Mouse (Mus musculus): Measurements from ENCODE around the gene 9330182L06Rik. TPM values are rescaled to one million over a fixed set of nuclear protein-coding genes. Genes with fewer than 3 reads are reported as not detected.

9330182L06Rik gene
- polyA plus RNA-seq, 1 experiment = 2.8 TPM

DNA sequence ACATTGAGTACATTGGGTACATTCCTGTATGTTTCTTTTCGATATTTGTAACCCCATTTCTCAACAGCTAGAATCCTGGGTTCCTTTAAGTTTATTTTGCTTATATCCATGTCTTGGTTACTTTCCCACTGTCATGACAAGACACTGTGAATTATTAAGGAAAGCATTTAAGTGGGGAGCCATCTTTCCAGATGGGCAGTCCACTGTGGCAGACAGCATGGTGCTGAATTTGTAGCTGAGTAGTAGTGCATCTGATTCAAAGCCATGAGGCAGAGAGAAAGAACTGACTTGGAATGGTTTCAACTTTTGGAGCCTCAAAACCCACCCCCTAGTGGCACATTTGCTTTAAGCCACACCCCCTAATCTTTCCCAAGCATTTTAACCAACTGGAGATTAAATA lies 61.6 kb downstream of the 9330182L06Rik start:
- no peak overlapping the region for H3K4me3 ChIP-seq (ENCODE audit: insufficient read depth, low read length)
- TF ChIP-seq CTCF (IDR thresholded peaks at IDR 0.05; ENCODE audit: borderline replicate concordance, insufficient read depth, low read length) (no peak), POLR2A (IDR thresholded peaks at IDR 0.05; ENCODE audit: low read depth, low read length) (no peak)
- no peak overlapping the region for H3K27ac ChIP-seq (ENCODE audit: insufficient read depth, low read length)
- no peaks in the 10 kb centered on the region for H3K4me1 ChIP-seq (ENCODE audit: control insufficient read depth, insufficient read depth, low read length)

DNA sequence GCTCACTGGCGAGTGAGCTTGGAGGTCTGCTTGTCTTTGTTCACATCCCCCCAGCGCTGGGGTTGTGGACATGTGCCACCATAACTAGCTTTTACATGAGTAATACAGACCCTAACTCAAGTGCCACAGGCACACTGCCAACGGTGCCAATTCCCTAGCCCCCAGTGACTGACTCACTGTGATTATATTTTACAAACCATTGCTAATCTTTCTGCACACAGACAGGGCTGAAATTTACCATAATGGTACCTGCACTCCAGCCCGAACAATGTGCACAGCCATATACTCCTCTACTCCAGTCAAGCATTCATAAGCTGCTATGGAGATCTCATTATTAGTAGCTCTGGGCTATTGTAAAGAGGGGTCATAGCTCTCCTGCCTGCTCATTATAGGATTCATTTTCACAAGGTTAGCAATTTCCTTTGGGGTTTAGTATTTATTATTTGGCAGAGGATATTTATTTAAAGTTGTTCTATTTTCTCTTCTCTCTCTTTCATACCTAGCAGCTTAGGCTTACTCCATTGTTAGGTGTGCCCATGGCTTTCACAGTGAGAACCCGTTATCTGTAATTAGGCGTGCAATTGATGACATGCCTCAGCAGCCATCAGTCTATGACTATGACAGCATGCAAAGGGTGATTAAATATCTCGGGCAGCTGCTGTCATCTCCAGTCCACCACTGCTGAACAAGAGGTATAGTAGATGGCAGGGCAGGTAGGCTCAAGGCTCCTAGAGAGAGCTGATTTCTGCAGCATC lies 73.0 kb downstream of the 9330182L06Rik start:
- Histone ChIP-seq H3K27ac (ENCODE audit: insufficient read depth, low read length) (no peak overlapping the region), H3K4me1 (ENCODE audit: control insufficient read depth, insufficient read depth, low read length) (no peaks in the 10 kb centered on the region), H3K4me3 (ENCODE audit: insufficient read depth, low read length) (no peak overlapping the region)
- TF ChIP-seq CTCF (IDR thresholded peaks at IDR 0.05; ENCODE audit: borderline replicate concordance, insufficient read depth, low read length) = no peak

DNA sequence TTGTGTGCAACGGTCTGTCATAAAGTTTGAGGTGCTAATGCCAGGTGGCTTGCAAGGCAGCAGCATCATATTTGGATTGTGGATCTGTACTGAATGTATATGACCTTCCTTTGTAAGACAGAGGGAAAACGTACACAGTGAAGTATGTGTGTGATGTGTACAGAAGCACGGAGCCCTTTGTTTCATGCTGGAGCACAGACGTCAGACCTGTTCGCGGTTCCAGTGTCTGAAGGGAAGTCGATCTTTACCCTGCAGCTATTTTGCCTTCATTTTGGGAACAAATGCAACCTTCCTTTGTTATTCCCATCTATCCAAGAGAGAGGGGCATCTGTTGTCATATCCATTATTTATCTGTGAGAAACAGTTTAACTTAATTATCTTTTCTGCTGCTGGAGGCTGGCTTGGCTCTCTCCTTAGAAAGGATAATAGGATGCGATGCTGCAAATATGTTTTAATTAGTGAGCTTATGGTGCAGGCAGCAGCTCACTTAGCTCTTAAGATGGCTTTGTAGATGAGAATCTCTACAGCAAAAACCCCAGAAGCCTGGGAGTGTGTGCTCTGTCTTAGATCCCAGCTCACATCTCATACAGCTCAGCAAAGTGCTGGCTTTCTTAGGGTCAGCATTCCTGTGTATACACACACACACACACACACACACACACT lies 73.7 kb downstream of the 9330182L06Rik start:
- TF ChIP-seq CTCF (IDR thresholded peaks at IDR 0.05; ENCODE audit: borderline replicate concordance, insufficient read depth, low read length) = no peak
- TF ChIP-seq POLR2A (IDR thresholded peaks at IDR 0.05; ENCODE audit: low read depth, low read length) = no peak
- Histone ChIP-seq H3K4me3 (ENCODE audit: insufficient read depth, low read length) (no peak overlapping the region), H3K27ac (ENCODE audit: insufficient read depth, low read length) (no peak overlapping the region), H3K4me1 (ENCODE audit: control insufficient read depth, insufficient read depth, low read length) (no peaks in the 10 kb centered on the region)

DNA sequence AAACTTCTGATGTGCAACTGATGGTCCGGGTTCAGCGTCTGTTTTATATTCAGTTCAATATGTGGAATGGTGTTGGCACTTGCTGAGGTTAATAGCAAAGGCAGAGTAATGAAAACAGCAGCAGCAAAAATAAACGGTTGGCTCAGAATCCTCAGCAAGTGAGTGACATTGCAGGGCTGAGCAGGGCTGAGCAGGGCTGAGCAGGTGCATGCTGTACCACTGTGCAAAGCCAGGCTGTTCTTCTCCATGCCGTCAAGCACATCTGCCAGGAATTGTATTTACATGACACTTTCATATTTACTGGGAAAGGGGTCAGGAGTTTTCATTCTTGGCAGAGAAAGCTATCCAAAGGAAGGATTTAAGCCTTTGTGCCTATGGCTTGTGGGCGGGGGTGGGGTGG lies 78.7 kb downstream of the 9330182L06Rik start:
- TF ChIP-seq POLR2A (IDR thresholded peaks at IDR 0.05; ENCODE audit: low read depth, low read length) = no peak
- no peak for TF ChIP-seq CTCF (IDR thresholded peaks at IDR 0.05; ENCODE audit: borderline replicate concordance, insufficient read depth, low read length)
- no peak overlapping the region for H3K27ac ChIP-seq (ENCODE audit: insufficient read depth, low read length)
- no peak overlapping the region for H3K4me3 ChIP-seq (ENCODE audit: insufficient read depth, low read length)
- H3K4me1 ChIP-seq (ENCODE audit: control insufficient read depth, insufficient read depth, low read length) = no peaks in the 10 kb centered on the region

DNA sequence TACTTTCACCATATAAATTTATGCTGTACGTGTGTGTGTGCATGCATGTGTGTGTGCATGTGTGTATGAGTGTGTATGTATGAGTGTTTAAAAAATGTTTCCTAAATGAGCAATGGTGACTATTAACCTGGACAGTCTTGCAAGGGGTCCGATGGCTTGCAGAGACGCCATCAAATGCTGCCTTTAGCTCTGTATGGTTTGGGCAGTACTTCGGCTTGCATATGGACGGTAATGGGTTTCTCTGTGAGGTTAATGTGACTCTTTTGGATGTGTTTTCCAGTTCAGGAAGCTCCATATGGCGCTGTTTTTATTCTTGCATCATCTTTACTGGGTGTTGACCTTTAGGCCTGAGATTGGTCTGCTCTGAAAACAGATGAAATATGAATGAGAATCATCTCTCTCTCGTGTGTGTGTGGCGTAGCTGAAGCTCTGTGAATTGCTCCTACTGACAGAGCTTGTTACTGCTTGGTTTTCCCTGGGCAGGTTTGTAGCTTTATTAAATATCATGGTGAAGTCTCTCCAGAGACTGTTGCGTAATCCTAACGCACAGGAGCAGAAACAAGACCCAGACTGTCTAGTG lies 79.2 kb downstream of the 9330182L06Rik start:
- H3K4me1 ChIP-seq (ENCODE audit: control insufficient read depth, insufficient read depth, low read length) = no peaks in the 10 kb centered on the region
- H3K27ac ChIP-seq (ENCODE audit: insufficient read depth, low read length) = no peak overlapping the region
- H3K4me3 ChIP-seq (ENCODE audit: insufficient read depth, low read length) = no peak overlapping the region
- TF ChIP-seq POLR2A (IDR thresholded peaks at IDR 0.05; ENCODE audit: low read depth, low read length) (no peak), CTCF (IDR thresholded peaks at IDR 0.05; ENCODE audit: borderline replicate concordance, insufficient read depth, low read length) (no peak)

DNA sequence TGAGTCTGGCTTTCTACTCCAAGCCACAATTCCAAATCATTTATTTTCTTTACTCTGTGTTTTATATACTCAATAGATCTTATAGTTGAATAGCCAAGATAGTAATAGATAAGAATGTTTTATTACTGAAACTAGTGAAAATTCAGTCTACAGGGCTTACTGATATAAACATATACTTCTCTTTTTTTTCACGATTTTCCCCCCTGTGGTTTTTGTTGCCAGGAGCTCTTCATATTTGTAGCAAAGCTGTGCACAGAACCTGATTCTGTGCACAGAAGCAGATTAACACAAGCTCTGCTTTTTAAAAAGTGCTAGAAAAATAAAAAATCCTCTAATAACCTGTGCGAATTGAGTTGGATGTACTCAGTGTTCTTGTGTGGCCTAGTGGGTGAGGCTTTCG lies 79.7 kb downstream of the 9330182L06Rik start:
- Histone ChIP-seq H3K4me1 (ENCODE audit: control insufficient read depth, insufficient read depth, low read length) (no peaks in the 10 kb centered on the region), H3K4me3 (ENCODE audit: insufficient read depth, low read length) (no peak overlapping the region), H3K27ac (ENCODE audit: insufficient read depth, low read length) (no peak overlapping the region)
- TF ChIP-seq CTCF (IDR thresholded peaks at IDR 0.05; ENCODE audit: borderline replicate concordance, insufficient read depth, low read length) = no peak
- TF ChIP-seq POLR2A (IDR thresholded peaks at IDR 0.05; ENCODE audit: low read depth, low read length) = no peak

DNA sequence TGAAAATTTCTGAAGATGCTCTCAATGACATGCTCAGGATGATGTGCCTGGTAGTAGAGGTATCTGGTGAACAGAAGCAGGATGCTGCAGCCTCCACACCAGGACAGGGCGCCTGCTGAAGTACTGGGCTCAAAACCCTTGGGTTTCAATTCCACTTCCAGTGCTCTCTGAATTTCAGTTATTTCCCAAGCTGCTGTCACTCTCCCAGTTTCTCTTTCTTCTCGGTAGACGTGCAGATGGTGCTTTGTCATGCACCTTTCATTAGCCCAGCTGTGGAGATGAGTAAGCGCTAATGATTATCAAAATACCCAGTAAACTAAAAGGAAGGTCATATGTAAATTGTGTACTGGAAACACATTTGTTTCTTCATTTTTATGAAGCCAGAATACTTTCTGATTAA lies 80.6 kb downstream of the 9330182L06Rik start:
- Histone ChIP-seq H3K4me3 (ENCODE audit: insufficient read depth, low read length) (no peak overlapping the region), H3K4me1 (ENCODE audit: control insufficient read depth, insufficient read depth, low read length) (no peaks in the 10 kb centered on the region), H3K27ac (ENCODE audit: insufficient read depth, low read length) (no peak overlapping the region)
- TF ChIP-seq POLR2A (IDR thresholded peaks at IDR 0.05; ENCODE audit: low read depth, low read length) = no peak
- no peak for TF ChIP-seq CTCF (IDR thresholded peaks at IDR 0.05; ENCODE audit: borderline replicate concordance, insufficient read depth, low read length)

DNA sequence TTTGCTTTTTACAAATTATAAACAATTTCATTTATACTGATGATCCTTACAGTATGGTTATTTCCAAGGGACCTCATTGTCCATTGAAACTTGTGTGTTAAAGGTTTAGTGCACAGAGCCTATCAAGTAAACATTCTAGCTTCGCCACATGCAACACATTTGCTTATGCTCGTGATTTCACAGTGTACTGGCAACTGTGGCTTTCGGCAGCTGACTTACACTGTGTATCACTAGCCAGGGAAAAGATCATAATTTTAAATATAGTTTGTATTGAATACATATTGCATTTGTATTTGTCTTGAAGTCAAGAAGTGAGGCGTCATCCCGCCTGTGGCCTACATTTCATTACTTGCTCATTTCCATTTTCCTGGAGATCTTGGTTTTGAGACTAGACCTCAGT lies 86.2 kb downstream of the 9330182L06Rik start:
- Histone ChIP-seq H3K4me3 (ENCODE audit: insufficient read depth, low read length) (no peak overlapping the region), H3K4me1 (ENCODE audit: control insufficient read depth, insufficient read depth, low read length) (no peaks in the 10 kb centered on the region)
- no peak for TF ChIP-seq POLR2A (IDR thresholded peaks at IDR 0.05; ENCODE audit: low read depth, low read length)
- TF ChIP-seq CTCF (IDR thresholded peaks at IDR 0.05; ENCODE audit: borderline replicate concordance, insufficient read depth, low read length) = no peak

DNA sequence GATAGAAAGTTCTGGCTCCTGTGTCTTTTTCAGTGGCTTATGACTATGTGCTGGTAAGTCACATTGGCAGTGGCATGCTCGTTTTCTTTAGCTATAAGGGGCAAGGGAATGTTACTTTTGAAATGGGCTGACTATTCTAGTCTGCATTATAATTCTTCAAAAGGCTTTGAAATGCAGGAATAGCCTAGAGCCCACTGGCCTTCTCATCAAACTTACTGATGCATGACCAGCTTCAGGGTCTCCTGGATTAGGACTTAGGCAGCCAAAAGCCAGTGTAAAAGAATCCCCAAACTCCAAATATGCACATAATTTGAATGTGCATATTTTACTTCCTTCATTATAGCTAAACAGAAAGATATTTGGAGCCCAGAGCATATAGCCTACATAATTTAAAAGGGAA lies 86.7 kb downstream of the 9330182L06Rik start:
- H3K4me1 ChIP-seq (ENCODE audit: control insufficient read depth, insufficient read depth, low read length) = no peaks in the 10 kb centered on the region
- H3K4me3 ChIP-seq (ENCODE audit: insufficient read depth, low read length) = no peak overlapping the region
- TF ChIP-seq CTCF (IDR thresholded peaks at IDR 0.05; ENCODE audit: borderline replicate concordance, insufficient read depth, low read length) = no peak

More for the DNA sequence above, 86.2 kb downstream of the 9330182L06Rik start:
- H3K27ac ChIP-seq (ENCODE audit: insufficient read depth, low read length) = no peak overlapping the region

DNA sequence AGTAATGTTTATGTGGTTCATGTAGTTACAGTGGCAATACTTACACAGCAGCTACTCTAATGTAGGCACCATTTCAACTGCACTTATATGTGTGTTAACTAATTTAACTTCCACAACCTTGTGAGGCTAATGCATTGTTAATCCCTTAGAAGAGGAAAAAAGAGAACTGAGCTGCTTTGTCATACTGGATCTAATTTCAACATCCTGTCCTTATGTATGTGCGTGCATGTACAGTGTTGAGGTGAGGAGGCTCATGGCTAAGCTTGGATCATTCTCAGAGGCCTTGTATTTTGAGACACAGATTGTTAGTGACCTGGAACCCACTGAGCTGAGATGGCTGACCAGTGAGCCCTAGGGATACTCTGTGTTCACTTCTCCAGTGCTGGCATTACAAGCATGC lies 88.3 kb downstream of the 9330182L06Rik start:
- Histone ChIP-seq H3K4me3 (ENCODE audit: insufficient read depth, low read length) (no peak overlapping the region), H3K4me1 (ENCODE audit: control insufficient read depth, insufficient read depth, low read length) (no peaks in the 10 kb centered on the region)
- no peak for TF ChIP-seq CTCF (IDR thresholded peaks at IDR 0.05; ENCODE audit: borderline replicate concordance, insufficient read depth, low read length)
- TF ChIP-seq POLR2A (IDR thresholded peaks at IDR 0.05; ENCODE audit: low read depth, low read length) = no peak

More for the DNA sequence above, 86.7 kb downstream of the 9330182L06Rik start:
- H3K27ac ChIP-seq (ENCODE audit: insufficient read depth, low read length) = no peak overlapping the region

More for the DNA sequence above, 88.3 kb downstream of the 9330182L06Rik start:
- no peak overlapping the region for H3K27ac ChIP-seq (ENCODE audit: insufficient read depth, low read length)
